Mouse (Mus musculus) lung, postnatal 25 days (tissue): ENCODE results near the gene Rhbdl2.

Experiments used
- DNase-seq: peaks from one replicate; pipeline ENCODE4 v3.0.0; 2022; ENCODE audit warnings: low spot score

Gene Rhbdl2

DNA sequence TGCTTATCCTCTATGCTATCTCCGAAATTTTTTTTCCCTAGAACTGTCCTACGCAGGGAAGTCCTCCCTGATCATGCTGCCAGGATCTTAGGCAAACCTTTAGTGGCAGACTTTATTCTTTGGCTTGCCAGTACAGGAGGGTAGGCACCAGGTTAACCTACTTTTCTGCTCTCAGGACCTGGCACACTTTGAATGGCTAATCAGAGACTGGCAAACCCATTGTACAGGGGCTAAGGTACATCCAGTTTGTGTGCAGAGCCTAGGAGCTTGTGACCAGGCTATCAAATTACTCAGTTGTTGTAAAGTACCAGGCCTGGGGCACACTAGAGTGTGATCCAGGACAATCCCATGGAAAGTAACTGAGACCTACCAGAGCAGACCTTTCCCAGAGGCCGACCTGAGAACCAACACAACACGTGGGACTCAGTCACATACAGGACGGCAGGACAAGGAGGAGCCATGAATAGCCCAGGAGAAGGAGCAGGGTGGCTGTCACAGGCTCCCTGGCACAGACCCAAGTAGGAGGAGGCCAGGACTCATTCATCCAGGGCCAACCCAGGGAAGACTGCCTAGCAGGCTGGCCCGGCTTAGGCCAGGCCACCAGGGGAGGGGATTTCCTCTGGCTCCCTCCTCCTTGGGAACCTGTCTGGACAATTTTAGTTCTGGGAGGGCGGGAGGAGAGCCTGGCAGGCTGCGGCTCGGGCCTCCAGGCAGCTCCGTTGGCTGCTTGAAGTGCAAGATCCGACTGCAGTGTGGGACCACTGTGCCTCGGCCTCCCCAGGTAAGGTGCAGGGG is at the start of gene Rhbdl2:
Rhbdl2 (plus strand) TSS at position 684 of the 795 bp plus-strand sequence.
- peak; percentile 47 for DNase-seq

DNA sequence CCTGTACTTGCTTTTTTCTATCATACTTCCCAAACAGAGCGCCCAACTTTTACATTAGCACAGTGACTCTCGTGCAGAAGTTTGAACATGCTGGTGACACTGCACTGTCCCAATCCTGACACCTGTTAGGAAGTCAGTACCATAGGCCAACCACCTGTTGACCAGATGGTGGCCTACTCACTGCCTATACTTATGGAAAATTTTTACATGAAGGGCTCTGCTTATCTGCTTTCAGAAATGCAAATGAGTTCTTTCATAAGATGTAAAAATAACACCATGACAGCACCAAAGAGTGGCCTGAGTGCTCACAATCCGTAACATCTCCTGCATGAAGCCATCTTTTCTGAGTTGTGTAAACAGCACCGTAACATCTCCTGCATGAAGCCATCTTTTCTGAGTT is 49.0 kb upstream of the Rhbdl2 start:
- no peak for DNase-seq

DNA sequence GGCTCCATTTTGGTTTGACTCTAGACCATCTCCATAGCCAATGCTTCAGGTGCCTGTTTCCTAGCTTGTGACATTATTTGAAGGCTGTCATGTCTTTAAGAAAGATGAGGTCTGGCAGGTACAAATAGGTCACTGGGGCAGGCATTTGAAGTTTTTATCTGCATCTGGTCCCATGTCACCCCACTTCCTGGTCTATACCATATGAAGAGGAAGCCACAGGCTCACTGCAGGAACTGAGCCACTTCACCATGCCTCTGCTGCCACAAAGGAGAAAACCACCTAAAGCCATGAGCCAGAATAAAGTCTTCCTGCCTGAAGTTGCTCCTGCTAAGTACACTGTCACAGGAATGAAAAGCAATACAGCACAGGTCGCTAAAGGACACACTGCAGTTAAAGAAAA is 44.8 kb upstream of the Rhbdl2 start:
- DNase-seq = no peak

DNA sequence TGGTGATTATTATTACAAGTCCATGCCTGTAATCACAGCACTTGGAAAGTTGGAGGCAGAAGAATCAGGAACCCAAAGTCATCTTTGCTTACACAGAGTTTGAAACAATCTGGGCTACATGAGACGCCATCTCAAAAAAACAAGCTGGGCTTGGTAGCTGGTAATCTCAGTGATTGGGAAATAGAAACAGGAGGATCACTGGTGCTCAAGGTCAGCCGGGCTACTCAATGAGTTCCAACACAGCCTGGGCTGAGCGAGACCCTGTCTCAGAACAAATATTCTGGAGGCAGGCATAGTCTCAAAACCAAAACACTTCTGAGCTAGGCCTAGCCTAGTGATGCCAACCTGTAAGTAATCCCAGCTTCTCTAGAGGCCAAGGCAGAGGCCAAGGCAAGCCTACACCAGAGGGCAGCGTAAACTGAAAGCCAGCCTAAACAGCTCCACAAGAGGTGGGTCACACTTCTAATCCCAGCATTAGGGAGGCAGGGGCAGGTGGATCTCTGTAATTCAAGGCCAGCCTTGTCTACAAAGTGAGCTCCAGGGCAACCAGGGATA is 42.4 kb upstream of the Rhbdl2 start:
- no peak for DNase-seq

DNA sequence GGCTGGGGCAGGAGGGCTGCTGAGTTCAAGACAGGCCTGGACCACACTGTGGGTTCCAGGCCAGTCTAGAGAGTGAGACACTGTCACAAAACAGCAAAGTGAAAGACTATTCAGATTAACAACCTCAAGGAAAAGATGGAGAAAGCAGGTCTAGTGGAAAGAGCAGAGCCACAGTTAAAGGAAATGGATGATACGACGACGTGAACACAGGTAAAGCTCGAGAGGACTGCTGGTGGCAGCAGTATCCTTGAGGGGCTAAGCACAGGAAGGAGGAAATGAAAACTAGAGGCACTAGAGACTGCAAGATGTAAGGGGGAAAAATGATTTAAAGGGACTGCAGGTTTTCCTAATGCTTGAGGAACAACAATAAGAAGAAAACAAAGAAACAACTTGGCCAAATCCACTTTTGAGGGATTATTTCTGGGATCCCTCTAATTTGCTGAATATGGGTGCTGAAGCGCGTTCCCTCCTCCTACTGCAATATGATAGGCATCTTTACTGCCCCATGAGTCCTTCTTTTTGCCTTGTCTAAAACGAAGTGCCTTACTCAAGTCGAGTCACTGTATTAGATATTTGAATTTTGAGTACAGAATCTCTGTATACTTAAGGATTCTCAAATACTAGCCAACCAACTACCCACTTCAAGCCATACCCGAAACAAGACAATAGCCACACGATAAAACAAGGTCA is 38.8 kb upstream of the Rhbdl2 start:
- DNase-seq = no peak

DNA sequence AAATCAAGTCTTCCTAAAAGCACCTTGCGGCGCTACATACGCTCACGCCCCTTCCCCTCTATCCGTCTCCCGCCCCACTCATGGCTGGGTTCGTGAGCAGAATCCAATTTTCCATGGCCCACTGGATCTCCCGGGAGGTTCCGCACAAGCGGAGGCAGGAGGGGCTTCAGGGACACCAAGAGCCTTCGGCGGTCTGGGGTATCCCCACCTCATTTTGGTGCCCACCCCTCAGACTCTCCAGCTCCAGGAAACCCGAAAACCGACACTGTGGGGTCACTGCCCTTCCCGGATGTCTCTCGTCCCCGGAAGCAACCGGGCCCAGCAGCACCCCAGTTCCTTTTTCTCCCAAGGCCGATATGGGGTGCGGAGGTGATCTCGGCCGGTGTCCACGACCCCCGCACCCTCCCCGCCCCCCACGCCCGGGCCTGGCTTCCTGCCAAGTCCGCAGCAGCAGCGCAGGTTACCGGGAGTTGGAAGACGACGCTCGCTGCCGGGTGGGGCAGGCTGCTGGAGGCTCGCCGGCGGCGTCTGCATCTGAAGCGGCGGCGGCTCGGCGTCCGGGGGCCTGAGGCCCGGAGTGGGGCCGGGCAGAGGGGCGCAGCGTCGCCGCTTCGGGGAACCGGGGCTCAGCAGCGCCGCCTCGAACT is 38.1 kb upstream of the Rhbdl2 start:
- peak; percentile 7 for DNase-seq

DNA sequence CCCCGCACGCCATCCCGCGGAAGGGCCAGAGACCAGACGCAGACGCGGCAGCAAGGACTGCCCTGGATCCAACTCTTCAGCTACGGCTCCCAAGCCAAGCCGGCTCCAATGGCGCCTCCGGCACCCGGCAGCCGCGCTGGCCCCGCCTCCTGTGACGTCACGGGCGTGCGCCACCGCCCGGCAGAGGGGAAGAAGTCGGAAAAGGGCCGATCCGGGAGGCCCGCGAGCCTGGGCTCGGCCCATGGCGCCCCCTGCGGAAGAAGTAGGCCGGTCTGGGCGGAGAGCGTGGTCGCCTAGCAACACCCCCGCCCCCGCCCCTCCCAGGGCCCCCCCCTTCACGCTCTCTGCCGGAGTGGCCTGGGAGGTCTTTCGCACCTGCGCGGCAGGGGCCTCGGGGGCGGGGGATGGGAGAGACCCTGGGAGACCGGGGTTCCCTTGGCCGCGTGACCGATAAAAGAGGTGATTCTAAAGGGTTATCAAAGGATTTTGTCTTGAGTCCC is 37.5 kb upstream of the Rhbdl2 start, which contains the start of gene Akirin1:
Akirin1 (minus strand) TSS at position 194 of the 500 bp plus-strand sequence.
- DNase-seq = peak; percentile 97

DNA sequence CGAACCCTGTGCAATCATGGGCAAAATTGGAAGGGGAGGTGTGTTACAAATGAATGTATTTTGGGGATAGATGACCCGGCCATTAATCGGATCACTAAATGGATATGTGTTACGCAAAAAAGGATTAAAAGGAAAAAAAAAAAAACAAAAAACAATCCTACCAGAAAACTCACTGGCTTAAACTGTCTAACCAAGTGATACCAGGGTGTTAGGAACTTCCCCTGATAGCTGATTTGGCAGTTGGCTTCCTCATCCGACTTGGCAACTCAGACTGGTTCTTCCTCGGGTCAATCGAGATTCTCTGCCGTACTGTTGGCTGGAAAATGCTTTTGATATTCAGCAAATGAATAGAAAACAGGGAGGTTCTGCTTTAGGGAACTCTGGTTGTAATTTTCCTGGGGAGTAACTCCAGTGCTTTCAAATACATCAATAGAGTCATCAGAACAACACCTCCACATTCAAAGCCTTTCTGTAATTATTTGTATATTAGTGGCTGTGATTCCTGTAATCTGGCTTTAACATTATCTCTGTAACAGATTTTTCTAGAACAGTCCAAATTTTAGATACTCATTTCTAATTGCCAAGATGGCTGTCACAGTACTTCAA is 36.9 kb upstream of the Rhbdl2 start:
- peak; percentile 49 for DNase-seq

DNA sequence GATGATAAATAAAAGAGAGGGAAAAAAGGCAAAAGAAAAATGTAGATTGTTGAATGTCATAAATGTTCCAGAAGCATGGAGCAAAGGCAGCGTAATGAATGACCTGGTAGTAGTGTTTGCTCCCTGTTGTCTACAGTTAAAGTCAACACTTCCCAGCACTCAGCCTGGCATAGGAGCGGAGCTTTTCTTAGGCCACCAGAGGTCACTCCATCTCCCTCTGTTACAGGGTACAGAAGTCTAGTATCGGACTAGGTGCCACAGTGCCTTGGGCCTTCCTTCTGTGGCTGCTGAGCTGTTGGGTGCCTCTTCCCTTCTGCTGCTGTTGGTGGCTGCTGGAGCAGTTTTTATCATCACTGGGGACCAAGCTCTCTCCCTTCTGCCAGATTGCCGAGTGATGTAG is 29.4 kb upstream of the Rhbdl2 start:
- DNase-seq = peak; percentile 46

DNA sequence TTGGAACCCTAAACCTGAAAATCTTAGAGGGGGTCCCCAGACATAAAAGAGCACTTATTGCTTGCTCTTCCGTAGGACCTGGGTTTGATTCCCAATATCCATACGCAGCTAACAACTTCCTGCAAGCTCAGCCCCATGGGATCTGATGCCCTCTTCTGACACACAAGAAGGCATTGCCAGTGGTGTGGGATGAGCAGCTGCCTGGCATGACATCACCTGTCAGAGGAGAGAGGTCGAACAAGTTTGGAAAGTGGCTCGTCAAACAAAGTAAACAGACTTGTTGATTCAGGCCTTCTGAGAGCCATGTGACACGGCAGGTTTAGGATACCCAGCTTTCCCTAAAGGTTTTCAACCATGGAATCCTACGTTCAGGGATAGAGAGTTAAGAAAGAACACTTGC is 22.6 kb upstream of the Rhbdl2 start:
- no peak for DNase-seq

DNA sequence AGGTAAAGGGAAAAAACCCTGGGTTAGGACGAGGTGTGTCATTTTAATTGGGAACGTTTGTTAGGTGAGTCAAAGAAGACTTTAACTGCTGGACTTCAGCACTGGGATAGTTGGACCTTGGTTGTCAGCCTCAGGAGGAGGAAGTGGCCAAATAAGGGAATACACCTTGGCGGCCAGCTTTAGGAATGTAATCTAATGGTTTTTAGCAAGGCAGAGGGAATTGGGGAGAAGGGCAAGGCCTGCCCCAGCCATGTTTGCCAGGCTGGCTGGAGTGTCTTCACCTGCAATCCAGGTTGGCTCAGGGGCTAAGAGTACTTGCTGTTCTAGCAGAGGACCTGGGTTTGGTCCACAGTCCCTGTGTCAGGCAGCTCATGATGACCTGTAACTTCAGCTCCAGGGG is 19.9 kb upstream of the Rhbdl2 start:
- no peak for DNase-seq

DNA sequence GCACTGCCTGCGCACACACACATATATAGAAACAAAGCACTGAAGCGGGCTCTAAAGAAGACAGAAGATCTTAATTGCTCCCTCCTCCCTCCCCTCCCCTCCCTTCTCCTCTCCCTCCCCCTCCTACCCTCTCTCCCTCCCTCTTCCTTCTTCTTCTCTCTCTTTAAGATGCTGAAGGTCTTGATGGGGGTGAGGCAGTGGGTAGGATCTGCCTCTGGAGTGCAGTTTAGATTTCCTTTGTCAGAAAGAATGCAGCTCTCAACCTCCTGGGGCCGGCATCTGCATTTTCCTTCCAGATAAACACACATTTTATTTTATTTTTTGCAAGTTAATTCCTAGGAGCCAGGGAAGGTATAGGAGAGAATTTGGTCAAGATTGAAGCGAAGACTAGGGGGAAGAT is 19.4 kb upstream of the Rhbdl2 start:
- DNase-seq = no peak

DNA sequence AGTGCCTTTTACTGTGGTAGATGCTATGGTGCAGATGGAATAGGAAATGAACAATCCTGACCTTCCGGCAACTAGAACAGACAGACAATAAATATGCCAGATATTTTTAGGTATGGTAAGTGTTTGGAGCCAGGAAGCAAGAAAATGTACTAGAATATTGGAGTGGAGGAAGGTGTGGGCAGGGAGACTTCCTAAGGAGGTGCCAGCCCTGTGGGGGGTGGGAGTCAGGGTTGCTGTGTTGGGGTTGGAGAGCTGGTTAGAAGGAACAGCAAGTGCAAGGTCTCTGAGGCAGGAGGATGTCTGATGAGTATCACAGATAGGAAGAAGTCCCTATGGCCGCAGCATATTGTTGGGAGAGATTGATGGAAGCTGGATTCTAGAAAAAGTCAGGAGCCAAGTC is 5.0 kb downstream of the Rhbdl2 start:
- DNase-seq = no peak

DNA sequence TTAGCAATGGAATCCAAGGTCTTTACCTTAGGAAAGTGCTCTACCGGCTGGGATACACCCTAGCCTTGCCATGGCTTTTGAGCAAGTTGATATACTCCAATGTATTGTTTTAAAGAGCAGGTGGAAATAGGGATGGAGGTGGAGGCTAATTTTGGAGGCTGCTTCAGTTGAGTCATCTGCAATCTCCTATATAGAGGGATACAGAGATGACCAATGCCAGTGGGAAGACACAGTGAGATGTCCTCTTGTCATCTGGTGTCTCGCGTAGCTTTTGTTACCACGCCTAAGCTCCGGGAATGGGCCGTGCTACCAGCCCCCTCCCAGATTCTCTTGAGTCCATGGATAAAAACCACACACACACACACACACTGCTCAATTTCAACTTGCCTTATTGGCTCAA is 5.5 kb downstream of the Rhbdl2 start:
- DNase-seq = no peak

DNA sequence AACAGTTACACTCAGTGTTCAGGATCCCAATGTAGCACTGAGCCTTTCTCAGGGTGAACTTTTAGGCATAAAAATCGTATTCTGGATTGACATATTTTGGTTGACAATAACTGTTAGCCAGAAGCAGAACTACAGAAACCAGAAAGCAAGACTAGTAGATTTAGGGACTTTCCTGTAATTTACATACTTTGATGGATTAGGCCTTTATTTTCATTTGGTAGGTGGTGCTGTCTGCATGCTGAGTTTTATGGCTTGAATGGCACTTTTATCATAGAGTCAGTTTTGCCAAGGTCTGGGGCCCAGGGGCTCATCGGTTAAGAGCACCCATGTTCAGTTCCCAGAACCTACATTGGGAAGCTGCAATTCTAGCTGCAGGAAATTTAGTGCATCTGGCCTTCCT is 7.4 kb downstream of the Rhbdl2 start:
- no peak for DNase-seq

DNA sequence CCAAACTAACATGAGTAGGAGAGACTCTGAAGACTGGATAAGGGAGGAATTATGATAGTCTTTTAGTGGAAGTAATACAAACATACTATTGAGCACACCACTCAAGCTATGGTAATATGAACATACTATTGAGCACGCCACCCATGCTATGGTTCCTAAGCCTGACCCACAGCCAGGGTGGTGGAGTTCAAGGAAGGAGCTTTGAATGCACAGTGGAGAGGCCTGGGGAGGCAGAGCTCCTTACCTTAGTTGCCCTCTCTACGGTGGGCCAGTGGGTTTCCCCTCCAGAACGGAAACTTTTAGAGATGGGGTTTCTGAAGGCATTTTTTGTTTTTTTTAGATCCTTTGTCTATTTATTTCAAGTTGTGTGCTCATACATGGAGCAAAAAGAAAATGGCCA is 9.7 kb downstream of the Rhbdl2 start:
- DNase-seq = no peak

DNA sequence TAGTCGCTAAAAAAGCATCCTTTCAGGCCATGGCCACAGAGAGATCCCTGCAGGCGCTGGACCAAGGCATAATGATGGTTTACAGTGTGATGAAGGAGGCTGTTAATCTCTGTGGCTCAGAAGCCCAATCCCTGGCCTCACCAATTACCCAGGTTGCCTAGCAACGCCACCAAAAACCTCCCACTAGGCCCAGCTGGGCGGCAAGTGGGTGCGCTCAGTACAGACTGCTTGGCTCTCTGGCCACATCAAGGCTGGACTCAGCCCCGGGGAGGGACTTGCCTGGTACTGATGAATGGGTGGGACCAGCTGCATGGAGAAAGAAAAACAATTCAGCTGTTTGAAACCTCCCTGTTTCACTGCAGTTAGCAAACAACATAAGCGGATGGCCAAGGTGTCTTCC is 10.2 kb downstream of the Rhbdl2 start:
- no peak for DNase-seq

DNA sequence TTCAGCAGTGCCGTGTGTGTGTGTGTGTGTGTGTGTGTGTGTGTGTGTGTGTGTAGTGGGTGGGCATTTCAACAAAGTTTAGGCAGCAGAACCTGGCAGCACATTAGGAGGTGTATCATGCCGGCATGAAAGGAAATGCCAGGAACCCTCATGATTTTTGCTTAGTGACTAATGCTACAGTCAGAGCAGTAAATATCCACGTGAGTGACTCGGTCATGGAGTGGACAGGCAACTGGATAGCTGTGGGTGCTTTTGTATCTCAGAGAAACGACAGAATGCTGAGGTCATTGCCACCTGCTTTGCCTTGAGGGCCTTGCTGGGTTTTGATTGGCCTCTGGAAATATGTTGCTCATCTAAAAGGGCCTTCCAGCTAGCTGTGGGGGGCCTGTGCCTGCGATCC is 16.0 kb downstream of the Rhbdl2 start:
- DNase-seq = no peak

DNA sequence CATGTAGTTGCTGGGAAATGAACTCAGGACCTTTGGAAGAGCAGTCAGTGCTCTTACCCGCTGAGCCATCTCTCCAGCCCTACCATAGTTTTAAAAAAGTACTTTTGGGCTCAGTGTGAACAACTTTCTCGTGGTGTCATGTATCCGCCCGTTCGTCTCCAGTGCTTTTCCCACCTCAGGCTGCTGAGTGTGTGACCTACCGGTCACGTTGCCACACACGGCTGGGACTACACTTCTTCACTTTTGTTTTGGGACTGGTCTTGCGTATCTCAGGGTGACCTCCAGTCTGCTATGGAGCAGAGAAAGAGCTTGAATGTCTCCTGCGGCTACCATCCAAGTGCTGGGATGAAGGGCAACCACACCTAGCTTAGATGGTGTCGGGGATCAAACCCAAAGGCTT is 20.6 kb downstream of the Rhbdl2 start:
- DNase-seq = no peak

DNA sequence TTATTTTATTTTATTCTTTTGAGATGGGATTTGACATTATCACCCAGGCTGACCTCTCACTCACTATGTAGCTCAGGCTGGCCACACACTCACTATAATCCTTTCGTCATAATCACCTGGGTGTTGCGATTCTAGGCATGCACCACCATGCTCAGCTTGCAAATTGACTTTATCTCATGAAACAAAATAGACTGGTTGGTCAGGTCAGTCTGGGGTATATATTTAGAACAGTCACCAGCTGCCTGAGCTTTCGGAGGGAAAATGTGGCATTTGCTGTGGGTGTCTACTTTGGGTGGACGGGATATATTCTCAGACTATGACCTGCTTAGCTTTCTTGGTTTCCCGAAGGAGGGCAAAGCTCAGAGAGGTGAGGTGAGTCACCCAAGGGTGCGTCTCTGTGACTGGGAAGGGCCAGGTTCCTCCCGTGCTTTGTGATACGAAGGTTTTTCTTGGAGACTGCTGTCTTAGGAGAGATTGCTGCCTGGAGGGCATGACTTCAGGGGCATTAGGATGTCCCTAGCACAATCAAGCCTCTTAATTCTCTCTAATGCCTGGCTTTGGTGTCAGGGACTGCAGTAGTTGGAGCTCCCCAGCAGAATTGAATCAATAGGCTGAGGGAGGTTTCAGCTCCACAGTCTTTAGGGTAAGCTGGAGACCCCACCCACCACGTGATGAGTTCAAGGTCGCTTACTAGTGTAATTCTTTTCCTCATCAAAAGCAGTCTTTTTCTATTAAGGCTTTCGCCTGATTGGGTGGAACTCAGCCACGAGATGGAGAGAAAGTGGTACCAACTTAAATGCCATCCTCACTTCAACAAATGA is 23.0 kb downstream of the Rhbdl2 start:
- no peak for DNase-seq

DNA sequence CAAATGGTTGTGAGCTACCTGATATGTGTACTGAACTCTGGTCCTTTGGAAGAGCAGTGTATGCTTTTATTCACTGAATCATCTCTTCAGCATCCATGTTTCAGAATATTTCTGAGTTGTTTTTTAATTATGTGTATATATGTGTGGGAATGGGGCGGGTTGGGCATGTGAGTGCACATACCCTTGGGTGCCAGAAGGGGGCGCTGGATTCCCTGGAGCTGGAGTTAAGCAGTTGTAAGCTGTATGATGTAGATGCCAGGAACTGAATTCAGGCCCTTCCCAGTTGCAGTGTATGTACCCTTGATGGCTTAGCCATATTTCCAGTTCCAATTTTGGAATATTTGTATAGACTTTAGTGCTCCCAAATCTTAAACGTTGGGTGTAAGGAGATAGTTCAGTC is 24.9 kb downstream of the Rhbdl2 start:
- no peak for DNase-seq
